Comparison of ENCODE assay signal across 20 mouse cellular contexts in genomic region chr17:83933743-83934142, GRCm38 (mm10).
A peak's percentile ranks its signal among the peaks of the same experiment; 100 is the strongest.
DNase-seq lines count a peak whose midpoint lies in the region; ATAC-seq lines count a peak whose summit lies in the region.
"Had no signal": no experiment of that assay in that cellular context is flagged by ENCODE, and none has a peak within 500 bp of the region (broad histone marks: within the 10 kb centered on the region; RNA-seq: fewer than 3 reads in every experiment).

No protein-coding gene starts in this region.

- no peaks in the 10 kb centered on the region for H3K9me3 ChIP-seq in embryonic facial prominence, embryonic 11.5 days (replicated peaks; ENCODE audit: control insufficient read depth, low read length)
- no peaks in the 10 kb centered on the region for H3K9me3 ChIP-seq in limb, embryonic 10.5 days (replicated peaks)
- H3K9me3 ChIP-seq: forebrain, embryonic 15.5 days; G1E; heart, embryonic 10.5 days; kidney, embryonic 15.5 days; liver, embryonic 15.5 days; megakaryocyte, embryonic 14.5 days had no signal

- H3K4me2 ChIP-seq in embryonic facial prominence, embryonic 11.5 days (ENCODE audit: low read depth, low read length): no peak overlapping the region
- H3K4me2 ChIP-seq: forebrain, embryonic 15.5 days; kidney, embryonic 15.5 days; liver, embryonic 15.5 days had no signal

- H3K36me3 ChIP-seq in embryonic facial prominence, embryonic 11.5 days (replicated peaks; ENCODE audit: control insufficient read depth, insufficient read depth, low read depth, low read length): no peaks in the 10 kb centered on the region
- H3K36me3 ChIP-seq in limb, embryonic 10.5 days: no peaks in the 10 kb centered on the region
- H3K36me3 ChIP-seq: forebrain, embryonic 15.5 days; G1E; heart, embryonic 10.5 days; kidney, embryonic 15.5 days; liver, embryonic 15.5 days had no signal

- H3K9ac ChIP-seq in embryonic facial prominence, embryonic 11.5 days (replicated peaks; ENCODE audit: low read length): no peak overlapping the region
- H3K9ac ChIP-seq: forebrain, embryonic 15.5 days; kidney, embryonic 15.5 days; liver, embryonic 15.5 days had no signal

- WGBS in embryonic facial prominence, embryonic 11.5 days: 46% methylated on average over 10 of the region's 10 CpGs
- WGBS in limb, embryonic 10.5 days: 47% methylated on average over 10 of the region's 10 CpGs

- H3K27me3 ChIP-seq in embryonic facial prominence, embryonic 11.5 days (ENCODE audit: control insufficient read depth, insufficient read depth, low read length): no peaks in the 10 kb centered on the region
- no peaks in the 10 kb centered on the region for H3K27me3 ChIP-seq in limb, embryonic 10.5 days (ENCODE audit: low read depth, poor library complexity, severe bottlenecking)
- H3K27me3 ChIP-seq: forebrain, embryonic 15.5 days; kidney, embryonic 15.5 days; liver, embryonic 15.5 days had no signal

- ATAC-seq in embryonic facial prominence, embryonic 11.5 days (replicated peaks; ENCODE audit: insufficient number of reproducible peaks, low FRiP score, low TSS enrichment, low read depth): no peak
- ATAC-seq: forebrain, embryonic 15.5 days had no signal

- H3K4me1 ChIP-seq in embryonic facial prominence, embryonic 11.5 days (ENCODE audit: control insufficient read depth, insufficient read depth, low read length): peaks cover 7% of the 10 kb centered on the region
- peaks cover 58% of the 10 kb centered on the region for H3K4me1 ChIP-seq in limb, embryonic 10.5 days

- no peak overlapping the region for H3K27ac ChIP-seq in embryonic facial prominence, embryonic 11.5 days (replicated peaks; ENCODE audit: low read depth, low read length)
- peak overlapping the region; percentile 91 for H3K27ac ChIP-seq in limb, embryonic 10.5 days
- H3K27ac ChIP-seq: forebrain, embryonic 15.5 days; heart, embryonic 10.5 days; kidney, embryonic 15.5 days; liver, embryonic 15.5 days had no signal

- H3K4me3 ChIP-seq in embryonic facial prominence, embryonic 11.5 days (ENCODE audit: low read depth, low read length): no peak overlapping the region
- H3K4me3 ChIP-seq in limb, embryonic 10.5 days: no peak overlapping the region
- H3K4me3 ChIP-seq: forebrain, embryonic 15.5 days; heart, embryonic 10.5 days; kidney, embryonic 15.5 days; liver, embryonic 15.5 days; megakaryocyte, embryonic 14.5 days had no signal

- DNase-seq in embryo, embryonic 10.5 days (ENCODE audit: low spot score): peak; percentile 64
- no peak for DNase-seq in embryo, embryonic 10 days (ENCODE audit: low spot score)
- DNase-seq in 3T3-L1 (ENCODE audit: low read depth, low spot score): peak; percentile 40
- peak; percentile 80 for DNase-seq in embryonic facial prominence, embryonic 11.5 days (ENCODE audit: low spot score)
- DNase-seq in limb, embryonic 10.5 days (ENCODE audit: low spot score): peak; percentile 69
- no peak for DNase-seq in urinary bladder, postnatal 25 days (ENCODE audit: low spot score)
- DNase-seq in spleen, postnatal 4 days (ENCODE audit: low spot score in 2 of 2): no peak
- no peak for DNase-seq in spleen, postnatal 36 days (ENCODE audit: low spot score in 2 of 2)
- DNase-seq: adrenal gland, postnatal 10 days; cerebellum, adult 9-10 months; gastrocnemius, postnatal 10 days; heart, postnatal 36 days; lung, postnatal 10 days; thymus, postnatal 36 days had no signal

Comparison
In these comparisons a context has a peak if more than half of its experiments do, and no peak if none do; other contexts are left out.
1. DNase-seq: peak in embryo, embryonic 10.5 days (single experiment), 3T3-L1 (single experiment), embryonic facial prominence, embryonic 11.5 days (single experiment) and limb, embryonic 10.5 days (single experiment); none in embryo, embryonic 10 days (single experiment), urinary bladder, postnatal 25 days (single experiment), spleen, postnatal 4 days (0 of 2) and spleen, postnatal 36 days (0 of 2).